ENCODE assay signal across 25 mouse cellular contexts in genomic region chr12:31240470-31240869, GRCm38 (mm10). TPM values are rescaled to one million over a fixed set of nuclear protein-coding genes. Genes with fewer than 3 reads are reported as not detected.
"Had no signal": no experiment of that assay in that cellular context is flagged by ENCODE, and none has a peak within 500 bp of the region (broad histone marks: within the 10 kb centered on the region; RNA-seq: fewer than 3 reads in every experiment).

Gene Gm6993 (plus strand): TSS chr12:31240770.

- H3K9ac ChIP-seq: neural tube, embryonic 13.5 days; neural tube, embryonic 15.5 days; stomach, embryonic 15.5 days had no signal

- H3K4me1 ChIP-seq: stomach, embryonic 15.5 days had no signal

- DNase-seq: retina, postnatal 1 day; right cerebral cortex, adult 18-20 months; right cerebral cortex, postnatal 14 days; right cerebral cortex, postnatal 25 days; right cerebral cortex, postnatal 4 days; spleen, adult 18-20 months; thymus, adult 18-20 months; thymus, adult 2 months; thymus, postnatal 14 days; thymus, postnatal 25 days; thymus, postnatal 36 days; thymus, postnatal 4 days had no signal

- H3K36me3 ChIP-seq: neural tube, embryonic 13.5 days; neural tube, embryonic 15.5 days; stomach, embryonic 15.5 days had no signal

- H3K4me3 ChIP-seq: neural tube, embryonic 13.5 days; neural tube, embryonic 15.5 days; stomach, embryonic 15.5 days had no signal

- H3K9me3 ChIP-seq: neural tube, embryonic 13.5 days; neural tube, embryonic 15.5 days; stomach, embryonic 15.5 days had no signal

- H3K27me3 ChIP-seq: neural tube, embryonic 15.5 days; stomach, embryonic 15.5 days had no signal

- H3K27ac ChIP-seq: neural tube, embryonic 13.5 days; neural tube, embryonic 15.5 days; stomach, embryonic 15.5 days; stomach, postnatal 0 days had no signal

RNA-seq across cellular contexts. Expression of gene Gm6993, which starts in this region (rescaled TPM):
- total RNA-seq: neutrophil, adult 5-6 weeks had no signal
- polyA plus RNA-seq: neural tube, embryonic 13.5 days; neural tube, embryonic 14.5 days; neural tube, embryonic 15.5 days; small intestine, adult 2 months; spleen, adult 2 months; stomach, embryonic 14.5 days; stomach, embryonic 15.5 days; stomach, embryonic 16.5 days; stomach, postnatal 0 days; testis, adult 2 months; thymus, adult 2 months; thymus, postnatal 0 days; urinary bladder, adult 2 months had no signal
